Mouse (Mus musculus) ovary, postnatal 10 days (tissue): ENCODE results near the gene Slc35c2.
A peak's percentile ranks its signal among the peaks of the same experiment; 100 is the strongest.

Experiments
- DNase-seq: peaks from one replicate; pipeline ENCODE4 v3.0.0; 2022; ENCODE audit warnings: low spot score

The Slc35c2 gene

GRCm38 (mm10) chr2:165287202-165287984 lies at the start of gene Slc35c2:
Gene Slc35c2, minus strand, starts transcription at chr2:165287869.
- peak; percentile 86 for DNase-seq

- DNase-seq: no peak
Measured at GRCm38 (mm10) chr2:165337191-165337590, 49.5 kb upstream of the Slc35c2 start.

GRCm38 (mm10) chr2:165332610-165333210 lies 45.0 kb upstream of the Slc35c2 start:
- DNase-seq: no peak

GRCm38 (mm10) chr2:165329703-165330102 lies 42.0 kb upstream of the Slc35c2 start:
- DNase-seq: no peak

GRCm38 (mm10) chr2:165328746-165329145 lies 41.1 kb upstream of the Slc35c2 start:
- DNase-seq: no peak

GRCm38 (mm10) chr2:165327386-165327785 lies 39.7 kb upstream of the Slc35c2 start:
- no peak for DNase-seq

- DNase-seq: peak; percentile 94
Measured at GRCm38 (mm10) chr2:165326304-165327190, 38.9 kb upstream of the Slc35c2 start, which contains the start of gene Elmo2. Gene Elmo2, minus strand, starts transcription at chr2:165326479.

- no peak for DNase-seq
Measured at GRCm38 (mm10) chr2:165325521-165326303, 38.0 kb upstream of the Slc35c2 start.

GRCm38 (mm10) chr2:165323928-165324327 lies 36.3 kb upstream of the Slc35c2 start:
- DNase-seq: no peak

- no peak for DNase-seq
Measured at GRCm38 (mm10) chr2:165323484-165323883, 35.8 kb upstream of the Slc35c2 start.

- no peak for DNase-seq
Measured at GRCm38 (mm10) chr2:165321981-165322735, 34.5 kb upstream of the Slc35c2 start.

- no peak for DNase-seq
Measured at GRCm38 (mm10) chr2:165321381-165321888, 33.8 kb upstream of the Slc35c2 start.

- no peak for DNase-seq
Measured at GRCm38 (mm10) chr2:165320531-165321150, 33.0 kb upstream of the Slc35c2 start.

GRCm38 (mm10) chr2:165319503-165319902 lies 31.8 kb upstream of the Slc35c2 start:
- no peak for DNase-seq

GRCm38 (mm10) chr2:165318941-165319340 lies 31.3 kb upstream of the Slc35c2 start:
- no peak for DNase-seq

GRCm38 (mm10) chr2:165317621-165318263 lies 30.1 kb upstream of the Slc35c2 start:
- DNase-seq: no peak

GRCm38 (mm10) chr2:165316837-165317473 lies 29.3 kb upstream of the Slc35c2 start:
- no peak for DNase-seq

GRCm38 (mm10) chr2:165316204-165316603 lies 28.5 kb upstream of the Slc35c2 start:
- DNase-seq: no peak

GRCm38 (mm10) chr2:165314197-165314596 lies 26.5 kb upstream of the Slc35c2 start:
- DNase-seq: no peak
